Mouse (Mus musculus): ENCODE results near the gene Adam15.

Gene Adam15

GRCm38 (mm10) chr3:89300514-89300913, 49.3 kb downstream of the Adam15 start:
- in situ Hi-C loops (cut with MboI, MseI): no loop called here

GRCm38 (mm10) chr3:89300071-89300470, 49.7 kb downstream of the Adam15 start:
- in situ Hi-C loops (cut with MboI, MseI): no loop called here

- in situ Hi-C loops (cut with MboI, MseI): no loop called here
Measured at GRCm38 (mm10) chr3:89299499-89299898, 50.3 kb downstream of the Adam15 start.

GRCm38 (mm10) chr3:89298908-89299307, 50.9 kb downstream of the Adam15 start:
- in situ Hi-C loops (cut with MboI, MseI): no loop called here

GRCm38 (mm10) chr3:89296761-89297396, 52.9 kb downstream of the Adam15 start:
- in situ Hi-C loops (cut with MboI, MseI): no loop called here

- in situ Hi-C loops (cut with MboI, MseI): no loop called here
Measured at GRCm38 (mm10) chr3:89295685-89296230, 54.0 kb downstream of the Adam15 start.

- in situ Hi-C loops (cut with MboI, MseI): no loop called here
Measured at GRCm38 (mm10) chr3:89294195-89294594, 55.6 kb downstream of the Adam15 start.

- in situ Hi-C loops (cut with MboI, MseI): no loop called here
Measured at GRCm38 (mm10) chr3:89293247-89293918, 56.4 kb downstream of the Adam15 start.

- in situ Hi-C loops (cut with MboI, MseI): no loop called here
Measured at GRCm38 (mm10) chr3:89292303-89292702, 57.5 kb downstream of the Adam15 start.

- in situ Hi-C loops (cut with MboI, MseI): no loop called here
Measured at GRCm38 (mm10) chr3:89291874-89292273, 57.9 kb downstream of the Adam15 start.

Data from regulatory T cell (primary cell).